Mouse (Mus musculus) stomach, embryonic 14.5 days (tissue): ENCODE results near the gene Pank1. TPM values are rescaled to one million over a fixed set of nuclear protein-coding genes. Genes with fewer than 3 reads are reported as not detected.

Source experiments
- ATAC-seq: fragments of 200-750 bp; cut with Nextera tagmentation; 2 replicates; pipeline ENCODE4 v1.8.0; 2017; ENCODE audit warnings: low read depth, moderate TSS enrichment; ENCODE audit not compliant: insufficient number of reproducible peaks, insufficient read depth, low FRiP score
- H3K27ac ChIP-seq: fragments of 300-500 bp; sonication (generic); 2 replicates; pipeline ENCODE4 v1.5.1; 2014; ENCODE audit warnings: mild to moderate bottlenecking, low read length, moderate library complexity, mixed read lengths
- H3K27me3 ChIP-seq: fragments of 300-500 bp; sonication (generic); 2 replicates; pipeline ENCODE4 v1.6.1; 2014; ENCODE audit warnings: low read length, control low read depth, mixed read lengths; ENCODE audit not compliant: control insufficient read depth, insufficient read depth
- H3K36me3 ChIP-seq: fragments of 300-500 bp; sonication (generic); 2 replicates; pipeline ENCODE4 v1.6.1; 2014; ENCODE audit warnings: mild to moderate bottlenecking, control low read depth, low read length, moderate library complexity, mixed read lengths; ENCODE audit not compliant: control insufficient read depth, insufficient read depth
- H3K4me1 ChIP-seq: fragments of 300-500 bp; sonication (generic); 2 replicates; pipeline ENCODE4 v1.6.1; 2014; ENCODE audit warnings: low read length, control low read depth, mixed read lengths; ENCODE audit not compliant: control insufficient read depth, insufficient read depth
- H3K4me2 ChIP-seq: fragments of 300-500 bp; sonication (generic); replicated peaks from 2 replicates; pipeline ENCODE4 v1.6.1; 2014; ENCODE audit warnings: low read depth, low read length, control low read depth
- H3K4me3 ChIP-seq: fragments of 300-500 bp; sonication (generic); 2 replicates; pipeline ENCODE4 v1.5.1; 2014; ENCODE audit warnings: low read depth, low read length, control low read depth
- H3K9ac ChIP-seq: fragments of 300-500 bp; sonication (generic); replicated peaks from 2 replicates; pipeline ENCODE4 v1.6.1; 2014; ENCODE audit warnings: low read depth, mild to moderate bottlenecking, control low read depth, low read length, moderate library complexity, mixed read lengths
- H3K9me3 ChIP-seq: fragments of 300-500 bp; sonication (generic); 2 replicates; pipeline ENCODE4 v1.6.1; 2016; ENCODE audit warnings: low read depth, low read length, control low read depth; ENCODE audit not compliant: control insufficient read depth
- WGBS: fragments of 180-500 bp; shearing (Covaris S2); extraction: QIAGEN DNeasy Blood & Tissue Kit; methylation state at CpG from one replicate; pipeline ENCODE4 v1.1.7; 2014; 5-methylcytosine and 5-hydroxymethylcytosine counted together
- polyA plus RNA-seq: library from polyadenylated mRNA; unstranded; fragments of >200 nt; fragmentation: Nextera tagmentation; extraction: Ambion mirVana; gene quantifications from 2 replicates; pipeline ENCODE4 v1.2.1, GENCODE M21; 2014

The Pank1 gene
- polyA plus RNA-seq, 1 experiment from 2014 or later = 10.0 TPM

GRCm38 (mm10) chr19:34846005-34846404 is 33.2 kb downstream of the Pank1 start:
- 29% methylated on average over 7 of the region's 7 CpGs for WGBS
- no peak overlapping the region for H3K4me2 ChIP-seq
- ATAC-seq = no peak

DNA sequence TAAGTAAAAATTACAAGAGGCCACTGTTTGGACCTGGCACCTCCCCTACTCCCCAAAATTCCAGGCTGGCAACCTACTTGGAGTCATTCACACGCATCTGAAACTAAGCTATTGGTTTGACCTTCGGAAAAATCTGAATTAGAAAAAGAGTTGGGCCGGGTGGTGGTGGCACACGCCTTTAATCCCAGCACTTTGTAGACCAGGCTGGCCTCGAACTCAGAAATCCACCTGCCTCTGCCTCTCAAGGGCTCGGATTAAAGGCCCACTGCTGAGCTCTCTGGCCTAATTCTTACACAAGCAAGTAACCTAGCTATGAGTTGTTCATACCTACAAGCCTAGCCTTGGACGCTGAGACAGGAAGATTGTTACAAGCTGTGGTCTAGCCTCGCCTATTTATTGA is 33.9 kb downstream of the Pank1 start:
- 93% methylated on average over 8 of the region's 8 CpGs for WGBS
- Histone ChIP-seq H3K4me1 (no peaks in the 10 kb centered on the region), H3K27ac (no peak overlapping the region), H3K4me3 (no peak overlapping the region), H3K9ac (no peak overlapping the region), H3K9me3 (no peaks in the 10 kb centered on the region), H3K36me3 (no peaks in the 10 kb centered on the region), H3K4me2 (no peak overlapping the region), H3K27me3 (no peaks in the 10 kb centered on the region)
- ATAC-seq = no peak

More at GRCm38 (mm10) chr19:34846005-34846404, 33.2 kb downstream of the Pank1 start:
- Histone ChIP-seq H3K27ac (no peak overlapping the region), H3K9me3 (no peaks in the 10 kb centered on the region), H3K4me3 (no peak overlapping the region), H3K27me3 (no peaks in the 10 kb centered on the region), H3K36me3 (no peaks in the 10 kb centered on the region), H3K4me1 (no peaks in the 10 kb centered on the region), H3K9ac (no peak overlapping the region)

DNA sequence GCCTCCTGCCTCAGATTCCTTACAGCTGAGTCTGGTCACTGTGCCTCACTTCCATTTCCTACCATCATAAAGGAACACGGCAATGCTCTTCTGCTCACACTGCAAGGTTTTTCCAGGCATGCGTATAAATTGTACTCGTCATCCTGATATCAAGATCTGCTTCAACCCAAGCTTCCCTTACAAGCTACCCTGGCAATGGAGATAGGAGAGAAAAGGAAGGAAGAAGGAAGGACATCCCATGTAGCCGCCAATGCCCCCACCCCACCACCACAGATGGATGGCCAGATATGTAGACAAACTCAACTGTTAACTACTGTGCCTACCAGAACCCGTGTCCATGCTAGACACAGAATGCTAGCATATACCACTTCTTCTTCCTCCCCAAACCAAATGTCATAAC is 34.5 kb downstream of the Pank1 start:
- Histone ChIP-seq H3K27me3 (no peaks in the 10 kb centered on the region), H3K9ac (no peak overlapping the region), H3K4me2 (no peak overlapping the region), H3K4me3 (no peak overlapping the region), H3K36me3 (no peaks in the 10 kb centered on the region), H3K9me3 (no peaks in the 10 kb centered on the region), H3K4me1 (no peaks in the 10 kb centered on the region), H3K27ac (no peak overlapping the region)
- 83% methylated on average over 5 of the region's 5 CpGs for WGBS
- ATAC-seq = no peak

DNA sequence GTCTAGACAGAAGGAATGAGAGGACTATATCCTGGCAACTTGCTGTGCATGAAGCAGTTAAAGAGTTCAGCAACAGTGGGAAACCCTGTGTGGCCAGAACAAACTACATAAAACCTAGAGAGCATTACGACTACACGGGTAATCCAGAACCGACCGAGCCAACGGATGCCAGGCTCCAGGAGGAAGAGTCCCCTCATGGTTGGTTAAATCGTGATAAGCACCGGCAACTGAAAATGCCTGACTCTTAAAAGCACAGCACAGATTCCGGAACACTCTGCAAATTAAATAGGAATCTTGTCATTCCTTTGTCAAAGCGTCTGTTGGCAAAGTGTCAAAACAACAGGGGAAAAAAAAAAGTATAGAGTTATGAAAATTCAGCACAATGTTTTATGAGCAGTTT is 35.2 kb downstream of the Pank1 start:
- Histone ChIP-seq H3K9ac (no peak overlapping the region), H3K9me3 (no peaks in the 10 kb centered on the region), H3K4me1 (no peaks in the 10 kb centered on the region), H3K4me2 (no peak overlapping the region), H3K27ac (no peak overlapping the region), H3K36me3 (no peaks in the 10 kb centered on the region), H3K4me3 (no peak overlapping the region), H3K27me3 (no peaks in the 10 kb centered on the region)
- ATAC-seq = no peak
- WGBS = 74% methylated on average over 9 of the region's 9 CpGs

DNA sequence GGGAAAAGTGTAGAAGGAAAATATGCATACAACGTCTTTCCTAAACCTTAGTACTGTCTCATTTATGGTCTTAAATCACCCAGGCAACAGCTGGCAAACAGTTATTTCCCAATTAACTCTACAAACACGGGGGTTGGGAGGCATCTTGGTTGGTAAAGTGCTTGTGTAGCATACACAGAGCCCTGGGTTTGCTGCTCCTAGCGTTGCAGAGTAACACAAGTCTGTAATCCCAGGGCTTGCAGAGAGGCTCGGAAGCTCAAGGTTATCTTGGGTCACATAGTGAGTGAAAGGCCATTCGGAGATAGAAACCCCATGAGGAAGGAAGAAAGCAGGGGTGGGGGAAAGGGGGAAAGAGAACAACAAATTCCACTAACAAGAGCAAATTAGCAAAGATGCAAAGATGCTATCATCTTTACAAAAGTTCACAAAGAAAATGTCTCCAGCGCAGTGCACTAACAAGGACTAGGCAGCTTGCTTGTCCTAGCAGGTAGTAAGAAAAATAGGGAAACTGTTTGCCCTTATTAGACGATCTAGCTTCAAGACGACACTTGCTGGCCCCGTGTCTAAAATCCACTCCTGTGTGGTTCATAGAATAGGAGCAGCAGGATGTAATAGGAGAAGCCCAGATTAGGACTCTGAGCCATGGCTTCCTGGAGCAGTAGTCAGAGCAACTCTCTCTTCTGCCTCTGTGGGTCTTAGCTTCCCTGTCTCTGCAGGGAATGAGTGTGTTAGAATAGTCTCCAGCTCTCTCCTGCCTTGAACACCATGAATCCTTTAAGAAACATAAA is 37.3 kb downstream of the Pank1 start:
- Histone ChIP-seq H3K4me3 (no peak overlapping the region), H3K4me1 (no peaks in the 10 kb centered on the region), H3K4me2 (no peak overlapping the region), H3K27me3 (no peaks in the 10 kb centered on the region), H3K36me3 (no peaks in the 10 kb centered on the region), H3K27ac (no peak overlapping the region), H3K9ac (no peak overlapping the region), H3K9me3 (no peaks in the 10 kb centered on the region)
- WGBS = 20% methylated on average over 9 of the region's 9 CpGs
- ATAC-seq = no peak

- Histone ChIP-seq H3K9me3 (no peaks in the 10 kb centered on the region), H3K27me3 (no peaks in the 10 kb centered on the region), H3K4me3 (no peak overlapping the region), H3K9ac (no peak overlapping the region), H3K36me3 (no peaks in the 10 kb centered on the region), H3K4me1 (no peaks in the 10 kb centered on the region), H3K4me2 (no peak overlapping the region), H3K27ac (no peak overlapping the region)
- 95% methylated on average over 9 of the region's 9 CpGs for WGBS
- ATAC-seq = no peak
Measured at GRCm38 (mm10) chr19:34838624-34839023, 40.6 kb downstream of the Pank1 start.

DNA sequence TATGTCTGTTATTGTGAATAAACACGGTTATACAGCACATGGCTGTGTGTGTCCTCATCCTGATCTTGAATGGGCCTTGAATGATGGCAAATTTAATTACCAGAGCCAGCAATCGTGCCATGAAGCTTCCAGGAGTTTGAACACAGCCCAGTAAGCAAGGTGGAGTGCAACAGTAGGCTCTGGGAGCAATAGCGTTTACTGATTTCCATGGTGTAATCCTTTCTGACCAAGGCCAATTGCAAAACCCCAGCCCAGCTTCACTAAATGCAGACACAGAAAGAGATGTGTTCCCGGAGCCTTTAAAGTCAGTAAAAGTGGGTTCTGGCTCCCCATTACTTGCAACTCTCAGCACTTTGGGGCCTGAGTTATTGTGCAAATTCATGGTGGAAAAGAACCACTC is 47.6 kb downstream of the Pank1 start:
- 89% methylated on average over 4 of the region's 4 CpGs for WGBS
- Histone ChIP-seq H3K4me2 (no peak overlapping the region), H3K27ac (no peak overlapping the region), H3K4me3 (no peak overlapping the region), H3K36me3 (no peaks in the 10 kb centered on the region), H3K9ac (no peak overlapping the region), H3K4me1 (no peaks in the 10 kb centered on the region), H3K27me3 (no peaks in the 10 kb centered on the region), H3K9me3 (no peaks in the 10 kb centered on the region)
- ATAC-seq = no peak

DNA sequence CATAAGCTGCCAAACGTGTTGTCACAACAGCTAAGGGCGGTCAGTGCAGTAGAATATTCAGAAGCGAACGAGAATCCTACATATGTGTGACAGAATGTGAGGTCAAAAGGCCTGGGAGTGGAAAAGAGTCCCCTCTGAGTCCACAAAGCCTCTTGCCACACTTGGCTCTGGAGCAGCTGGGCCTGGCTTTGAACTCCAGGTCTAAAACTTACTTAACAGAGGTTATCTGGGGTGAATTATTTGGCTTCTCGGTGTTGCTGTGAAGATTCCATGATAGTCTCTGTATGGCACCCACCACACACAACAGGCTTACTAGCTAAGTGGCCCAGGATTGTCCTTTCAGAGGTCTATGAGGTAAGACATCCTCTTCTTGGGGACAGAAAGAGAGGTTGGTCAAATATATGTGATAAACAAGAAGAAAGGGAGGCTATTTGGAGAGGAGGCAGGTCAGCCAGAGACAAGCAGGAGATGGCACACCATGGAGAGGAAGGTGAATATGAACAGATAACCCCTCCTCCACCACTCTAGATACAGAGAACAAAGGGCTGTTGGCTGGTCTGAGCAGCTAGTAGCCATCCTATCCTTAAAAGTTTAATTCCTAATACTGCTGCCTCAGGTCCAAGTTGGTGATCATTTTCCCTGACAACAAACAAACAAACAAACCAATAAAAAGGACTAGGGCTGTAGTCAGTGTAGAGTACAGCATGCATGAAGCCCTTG is 51.2 kb downstream of the Pank1 start:
- Histone ChIP-seq H3K27me3 (no peaks in the 10 kb centered on the region), H3K27ac (no peak overlapping the region), H3K4me3 (no peak overlapping the region), H3K9me3 (no peaks in the 10 kb centered on the region), H3K36me3 (no peaks in the 10 kb centered on the region), H3K4me2 (no peak overlapping the region), H3K4me1 (no peaks in the 10 kb centered on the region), H3K9ac (no peak overlapping the region)
- ATAC-seq = no peak
- WGBS = 87% methylated on average over 5 of the region's 5 CpGs
